Mouse (Mus musculus): ENCODE results near the gene Trim62. TPM values are rescaled to one million over a fixed set of nuclear protein-coding genes. Genes with fewer than 3 reads are reported as not detected.

Trim62 gene
- polyA plus RNA-seq, 2 experiments, result 9.2 TPM

DNA sequence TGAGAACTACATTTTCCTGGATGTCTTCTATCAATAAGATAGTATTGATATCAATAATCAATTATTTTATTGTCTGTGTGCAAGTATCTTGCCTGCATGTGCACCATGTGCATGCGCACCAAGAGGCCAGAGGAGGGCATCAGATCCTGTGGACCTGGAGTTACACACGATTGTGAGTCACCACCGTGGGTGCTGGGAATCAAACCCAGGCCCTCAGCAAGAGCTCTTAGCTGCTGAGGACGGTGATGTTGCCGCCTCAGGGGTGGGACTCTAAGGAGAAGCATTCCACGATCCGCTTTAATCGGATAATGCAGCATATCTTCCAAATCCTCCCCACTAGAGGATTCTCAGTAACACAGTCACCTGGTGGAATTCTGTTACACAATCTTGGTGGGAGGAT, 2.2 kb downstream of the Trim62 start:
- H3K4me1 ChIP-seq (ENCODE audit: control insufficient read depth, insufficient read depth, low read length), result peaks cover 8% of the 10 kb centered on the region; the same call in 1 of the 2 replicates
- 97% methylated on average over 8 of the region's 8 CpGs for WGBS
- no peak overlapping the region for H3K9ac ChIP-seq (ENCODE audit: low read depth, low read length, severe bottlenecking)
- H3K27ac ChIP-seq (replicated peaks; ENCODE audit: low read depth, low read length), result no peak overlapping the region
- H3K9me3 ChIP-seq (ENCODE audit: control insufficient read depth, low read length), result no peaks in the 10 kb centered on the region
- 0 out of 2 replicates have a peak, but pooled peaks cover 3% of the 10 kb centered on the region for H3K36me3 ChIP-seq (ENCODE audit: control insufficient read depth, insufficient read depth, low read length)
- ATAC-seq (ENCODE audit: low FRiP score, low read depth) (no peak), DNase-seq (ENCODE audit: low spot score) (no peak)
- H3K4me3 ChIP-seq (replicated peaks; ENCODE audit: low read length), result no peak overlapping the region
- no peak for TF ChIP-seq POLR2A (IDR thresholded peaks at IDR 0.05; ENCODE audit: borderline replicate concordance, extremely low read depth, insufficient read depth, insufficient read length)
- no peak overlapping the region for H3K4me2 ChIP-seq (replicated peaks; ENCODE audit: low read depth, low read length, severe bottlenecking)
- H3K27me3 ChIP-seq (ENCODE audit: control insufficient read depth, insufficient read depth, low read length), result no peaks in the 10 kb centered on the region

DNA sequence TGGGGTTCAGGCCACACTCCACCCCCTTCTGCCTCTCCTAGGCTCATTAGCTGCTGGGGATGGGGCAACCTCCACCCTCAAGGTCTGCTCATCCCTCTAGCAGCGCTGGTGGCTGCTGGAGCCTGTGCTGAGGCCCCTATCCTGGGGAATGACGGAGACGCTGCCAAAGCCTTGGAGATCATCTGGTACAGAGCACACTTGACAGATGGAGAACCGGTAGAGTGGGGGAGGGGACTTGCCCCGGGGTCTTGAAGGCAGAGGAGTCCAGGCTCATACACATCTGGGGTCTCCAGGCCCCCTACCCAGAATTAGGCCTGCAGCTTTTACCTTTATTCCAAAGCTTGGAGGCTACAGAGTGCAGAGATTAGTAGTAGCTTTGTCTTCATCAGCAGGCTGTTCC, 3.2 kb downstream of the Trim62 start:
- no peak for ATAC-seq (ENCODE audit: low FRiP score, low read depth)
- peaks cover 8% of the 10 kb centered on the region; the same call in 1 of the 2 replicates for H3K4me1 ChIP-seq (ENCODE audit: control insufficient read depth, insufficient read depth, low read length)
- 0 out of 2 replicates have a peak, but pooled peaks cover 3% of the 10 kb centered on the region for H3K36me3 ChIP-seq (ENCODE audit: control insufficient read depth, insufficient read depth, low read length)
- no peak overlapping the region for H3K4me2 ChIP-seq (replicated peaks; ENCODE audit: low read depth, low read length, severe bottlenecking)
- no peak for DNase-seq (ENCODE audit: low spot score)
- no peaks in the 10 kb centered on the region for H3K27me3 ChIP-seq (ENCODE audit: control insufficient read depth, insufficient read depth, low read length)
- TF ChIP-seq POLR2A (IDR thresholded peaks at IDR 0.05; ENCODE audit: borderline replicate concordance, extremely low read depth, insufficient read depth, insufficient read length), result no peak
- no peak overlapping the region for H3K9ac ChIP-seq (ENCODE audit: low read depth, low read length, severe bottlenecking)
- H3K4me3 ChIP-seq (replicated peaks; ENCODE audit: low read length), result no peak overlapping the region
- WGBS, result 37% methylated on average over 5 of the region's 5 CpGs
- no peaks in the 10 kb centered on the region for H3K9me3 ChIP-seq (ENCODE audit: control insufficient read depth, low read length)
- H3K27ac ChIP-seq (replicated peaks; ENCODE audit: low read depth, low read length), result no peak overlapping the region

DNA sequence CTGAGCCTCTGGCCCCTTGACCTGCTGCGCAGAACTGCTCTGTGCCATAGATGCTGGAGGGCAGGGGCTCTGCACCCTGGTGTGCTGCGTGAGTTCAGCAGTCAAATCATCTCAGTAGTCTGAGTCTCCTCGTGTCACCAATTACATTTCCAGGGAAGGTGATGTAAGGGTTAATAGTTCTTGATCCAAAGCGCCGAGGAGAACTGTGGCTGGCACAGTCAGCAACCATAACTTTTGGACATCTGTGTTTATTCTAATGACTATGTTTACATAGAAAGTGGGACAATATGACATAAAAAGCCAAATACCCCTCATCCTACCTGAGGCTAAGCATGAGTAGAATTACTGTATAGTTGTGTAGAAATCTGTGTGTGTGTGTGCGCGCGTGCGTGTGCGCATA, 3.6 kb downstream of the Trim62 start:
- Histone ChIP-seq H3K9ac (ENCODE audit: low read depth, low read length, severe bottlenecking) (no peak overlapping the region), H3K36me3 (ENCODE audit: control insufficient read depth, insufficient read depth, low read length) (0 out of 2 replicates have a peak, but pooled peaks cover 3% of the 10 kb centered on the region), H3K4me2 (replicated peaks; ENCODE audit: low read depth, low read length, severe bottlenecking) (no peak overlapping the region), H3K9me3 (ENCODE audit: control insufficient read depth, low read length) (no peaks in the 10 kb centered on the region), H3K4me1 (ENCODE audit: control insufficient read depth, insufficient read depth, low read length) (peaks cover 8% of the 10 kb centered on the region; the same call in 1 of the 2 replicates), H3K27me3 (ENCODE audit: control insufficient read depth, insufficient read depth, low read length) (no peaks in the 10 kb centered on the region), H3K27ac (replicated peaks; ENCODE audit: low read depth, low read length) (no peak overlapping the region), H3K4me3 (replicated peaks; ENCODE audit: low read length) (no peak overlapping the region)
- no peak for TF ChIP-seq POLR2A (IDR thresholded peaks at IDR 0.05; ENCODE audit: borderline replicate concordance, extremely low read depth, insufficient read depth, insufficient read length)
- DNase-seq (ENCODE audit: low spot score) (no peak), ATAC-seq (ENCODE audit: low FRiP score, low read depth) (no peak)
- 71% methylated on average over 10 of the region's 10 CpGs for WGBS

DNA sequence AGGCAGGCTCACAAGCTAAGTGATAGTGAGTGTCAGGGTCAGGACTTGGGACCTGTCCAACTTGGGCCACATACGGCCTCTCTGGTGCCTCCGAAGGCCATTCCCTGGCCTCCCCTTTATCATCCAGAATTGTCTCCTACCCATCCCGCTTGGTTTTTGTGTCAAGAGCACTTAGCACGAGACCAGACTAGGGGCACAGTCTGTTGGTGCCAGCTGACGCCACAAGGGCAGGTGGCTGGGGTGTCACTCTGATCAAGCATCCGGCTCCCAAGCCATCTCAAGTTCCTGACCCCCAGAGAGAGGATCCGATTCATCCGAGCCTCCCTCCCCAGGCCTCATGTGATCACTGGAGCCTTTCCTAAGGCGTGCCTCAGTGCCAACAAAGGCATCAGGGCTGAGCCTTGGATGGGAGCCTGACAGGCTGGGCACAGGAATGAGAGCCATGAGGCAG, 4.3 kb downstream of the Trim62 start:
- no peak overlapping the region for H3K4me3 ChIP-seq (replicated peaks; ENCODE audit: low read length)
- peaks cover 8% of the 10 kb centered on the region; the same call in 1 of the 2 replicates for H3K4me1 ChIP-seq (ENCODE audit: control insufficient read depth, insufficient read depth, low read length)
- no peaks in the 10 kb centered on the region for H3K27me3 ChIP-seq (ENCODE audit: control insufficient read depth, insufficient read depth, low read length)
- no peaks in the 10 kb centered on the region for H3K9me3 ChIP-seq (ENCODE audit: control insufficient read depth, low read length)
- TF ChIP-seq POLR2A (IDR thresholded peaks at IDR 0.05; ENCODE audit: borderline replicate concordance, extremely low read depth, insufficient read depth, insufficient read length), result no peak
- no peak for ATAC-seq (ENCODE audit: low FRiP score, low read depth)
- H3K36me3 ChIP-seq (ENCODE audit: control insufficient read depth, insufficient read depth, low read length), result 0 out of 2 replicates have a peak, but pooled peaks cover 3% of the 10 kb centered on the region
- 72% methylated on average over 9 of the region's 9 CpGs for WGBS
- no peak overlapping the region for H3K27ac ChIP-seq (replicated peaks; ENCODE audit: low read depth, low read length)
- no peak overlapping the region for H3K9ac ChIP-seq (ENCODE audit: low read depth, low read length, severe bottlenecking)
- no peak for DNase-seq (ENCODE audit: low spot score)
- H3K4me2 ChIP-seq (replicated peaks; ENCODE audit: low read depth, low read length, severe bottlenecking), result no peak overlapping the region

DNA sequence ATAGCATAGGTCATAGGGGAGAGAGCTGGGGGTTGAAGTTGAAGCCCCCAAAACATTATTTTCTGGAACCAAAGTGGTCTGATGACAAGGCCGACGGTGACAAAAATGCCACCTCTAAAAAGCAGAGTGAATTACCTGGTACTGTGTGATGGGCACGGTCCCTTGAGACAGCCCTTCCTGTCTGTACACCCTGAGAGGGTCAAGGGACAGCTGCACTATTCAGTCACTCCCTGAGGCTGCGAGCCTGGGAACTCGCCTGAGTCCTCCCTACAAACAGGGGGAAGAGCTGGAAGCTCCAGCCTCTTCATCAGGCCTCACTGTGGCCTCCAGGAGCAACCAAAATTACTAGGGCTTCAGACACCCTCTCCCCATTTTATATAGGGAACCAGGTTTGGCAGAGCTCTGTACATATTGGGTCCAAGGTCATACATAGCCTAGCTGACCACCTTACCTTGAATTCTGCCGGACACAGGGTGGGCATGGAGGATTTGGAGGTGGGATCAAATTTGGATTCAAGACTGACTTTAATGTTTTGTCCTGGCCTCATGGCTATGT, 5.1 kb downstream of the Trim62 start:
- Histone ChIP-seq H3K9me3 (ENCODE audit: control insufficient read depth, low read length) (no peaks in the 10 kb centered on the region), H3K4me2 (replicated peaks; ENCODE audit: low read depth, low read length, severe bottlenecking) (no peak overlapping the region), H3K36me3 (ENCODE audit: control insufficient read depth, insufficient read depth, low read length) (0 out of 2 replicates have a peak, but pooled peaks cover 3% of the 10 kb centered on the region), H3K27ac (replicated peaks; ENCODE audit: low read depth, low read length) (no peak overlapping the region), H3K4me1 (ENCODE audit: control insufficient read depth, insufficient read depth, low read length) (peaks cover 5% of the 10 kb centered on the region; the same call in 1 of the 2 replicates), H3K4me3 (replicated peaks; ENCODE audit: low read length) (no peak overlapping the region), H3K9ac (ENCODE audit: low read depth, low read length, severe bottlenecking) (no peak overlapping the region), H3K27me3 (ENCODE audit: control insufficient read depth, insufficient read depth, low read length) (no peaks in the 10 kb centered on the region)
- WGBS, result 90% methylated on average over 6 of the region's 6 CpGs
- no peak for TF ChIP-seq POLR2A (IDR thresholded peaks at IDR 0.05; ENCODE audit: borderline replicate concordance, extremely low read depth, insufficient read depth, insufficient read length)
- ATAC-seq (ENCODE audit: low FRiP score, low read depth), result no peak
- DNase-seq (ENCODE audit: low spot score), result no peak

Measured in limb, embryonic 14.5 days (tissue).